Mouse (Mus musculus) small intestine, adult 2 months (tissue): ENCODE data around the gene Snx7.

ENCODE experiments used
- CTCF ChIP-seq: fragments of 200-500 bp; IDR thresholded peaks from 2 replicates; pipeline ENCODE4 v1.5.1; 2012; ENCODE audit warnings: low read depth, mild to moderate bottlenecking, control low read depth, inconsistent platforms, low read length, moderate library complexity, mixed read lengths; ENCODE audit not compliant: insufficient replicate concordance, insufficient read length; ENCODE audit errors: extremely low read depth
- POLR2A ChIP-seq: fragments of 200-500 bp; IDR thresholded peaks from 2 replicates; pipeline ENCODE4 v1.6.1; 2012; ENCODE audit warnings: low read depth, mild to moderate bottlenecking, control low read depth, inconsistent platforms, low read length, moderate library complexity

DNA sequence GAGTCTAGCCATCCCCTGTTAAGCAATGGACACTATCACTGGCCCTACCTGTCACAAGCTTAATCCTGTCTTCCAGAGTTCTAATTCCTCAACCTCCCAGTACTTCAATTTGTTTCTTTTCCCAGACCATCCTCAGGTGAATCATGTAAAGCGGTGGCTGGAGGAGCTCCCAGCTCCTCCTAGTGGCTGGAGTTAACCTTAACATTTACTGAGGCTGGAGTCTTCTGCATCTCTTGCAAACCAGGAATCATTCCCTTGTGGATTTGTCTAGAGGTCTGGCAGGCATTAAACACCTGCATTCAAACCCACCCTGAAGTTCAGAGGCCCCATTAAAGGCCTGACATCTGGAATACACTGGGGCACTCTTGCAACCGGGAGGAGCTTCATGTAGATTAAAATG lies 117.1 kb downstream of the Snx7 start:
- TF ChIP-seq POLR2A (no peak), CTCF (no peak)
